Mouse (Mus musculus): ENCODE measurements at regions not wholly inside any gene's neighbourhood (a gene's known extent, or its start where the extent isn't known, plus 50 kb on each side); places are given as distances from the start of the nearest gene placed in this dataset.

DNA sequence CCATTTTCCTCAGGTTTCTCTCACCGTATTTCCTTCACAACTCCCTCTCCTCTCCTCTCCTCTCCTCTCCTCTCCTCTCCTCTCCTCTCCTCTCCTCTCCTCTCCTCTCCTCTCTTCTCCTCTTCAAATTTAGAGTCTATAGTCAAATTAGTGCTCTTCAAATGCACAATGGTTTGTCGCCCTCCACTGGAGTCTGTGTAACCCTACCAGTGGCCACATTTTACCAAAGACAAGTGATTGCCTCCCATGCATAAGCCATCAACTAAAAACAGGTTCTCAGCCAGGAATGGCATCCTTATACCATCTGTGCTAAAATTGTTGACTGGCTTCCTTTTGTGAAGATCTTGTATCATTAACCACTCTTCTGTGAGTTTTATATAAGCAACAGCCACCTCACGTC, 979.5 kb upstream of the Adam24 start:
- no peak overlapping the region for H3K27ac ChIP-seq
- no peak overlapping the region for H3K9ac ChIP-seq (ENCODE audit: low read depth, low read length)
- TF ChIP-seq CTCF (IDR thresholded peaks at IDR 0.05; ENCODE audit: low read depth): peak; percentile 47; the same call in 1 of the 2 replicates
- 87% methylated on average over 3 of the region's 3 CpGs for WGBS
- H3K4me1 ChIP-seq (replicated peaks; ENCODE audit: insufficient read depth, low read length): no peaks in the 10 kb centered on the region
- H3K36me3 ChIP-seq (ENCODE audit: insufficient read depth, low read length): no peaks in the 10 kb centered on the region
- H3K27me3 ChIP-seq (ENCODE audit: insufficient read depth, low read length): no peaks in the 10 kb centered on the region
- H3K9me3 ChIP-seq (replicated peaks; ENCODE audit: low read length): no peaks in the 10 kb centered on the region
- H3K4me3 ChIP-seq (replicated peaks; ENCODE audit: low read depth, low read length): no peak overlapping the region
- H3K4me2 ChIP-seq (ENCODE audit: low read length): no peak overlapping the region
- ATAC-seq (replicated peaks; ENCODE audit: low FRiP score, low read depth) (no peak), DNase-seq (ENCODE audit: low spot score) (no peak)

DNA sequence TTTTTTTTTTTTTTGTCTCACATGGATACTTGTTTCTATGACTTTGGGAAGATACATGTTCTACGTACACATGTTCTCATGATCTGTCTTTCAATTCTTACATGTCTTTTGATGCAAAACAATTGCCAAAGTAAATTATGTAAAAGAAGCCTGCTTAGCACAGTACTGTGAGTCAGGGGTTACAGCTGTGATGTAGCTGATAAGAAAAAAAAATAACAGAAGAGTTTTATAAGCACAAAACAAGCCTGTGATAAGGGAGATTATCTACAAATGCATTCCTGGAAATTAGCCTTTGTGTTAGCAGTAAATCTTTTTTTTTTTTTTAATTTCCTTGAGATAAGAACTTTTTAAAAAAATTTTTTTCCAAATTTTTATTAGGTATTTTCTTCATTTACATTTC, 969.0 kb upstream of the Adam24 start:
- H3K9me3 ChIP-seq (replicated peaks; ENCODE audit: low read length): no peaks in the 10 kb centered on the region
- H3K4me1 ChIP-seq (replicated peaks; ENCODE audit: insufficient read depth, low read length): no peaks in the 10 kb centered on the region
- H3K27me3 ChIP-seq (ENCODE audit: insufficient read depth, low read length): no peaks in the 10 kb centered on the region
- H3K4me3 ChIP-seq (replicated peaks; ENCODE audit: low read depth, low read length): no peak overlapping the region
- no peak for ATAC-seq (replicated peaks; ENCODE audit: low FRiP score, low read depth)
- no peak for TF ChIP-seq CTCF (IDR thresholded peaks at IDR 0.05; ENCODE audit: low read depth)
- peak; percentile 22 for DNase-seq (ENCODE audit: low spot score)
- WGBS: 72% methylated on average over 1 of the region's 1 CpGs
- no peak overlapping the region for H3K4me2 ChIP-seq (ENCODE audit: low read length)
- H3K27ac ChIP-seq: no peak overlapping the region
- no peak overlapping the region for H3K9ac ChIP-seq (ENCODE audit: low read depth, low read length)
- H3K36me3 ChIP-seq (ENCODE audit: insufficient read depth, low read length): no peaks in the 10 kb centered on the region

DNA sequence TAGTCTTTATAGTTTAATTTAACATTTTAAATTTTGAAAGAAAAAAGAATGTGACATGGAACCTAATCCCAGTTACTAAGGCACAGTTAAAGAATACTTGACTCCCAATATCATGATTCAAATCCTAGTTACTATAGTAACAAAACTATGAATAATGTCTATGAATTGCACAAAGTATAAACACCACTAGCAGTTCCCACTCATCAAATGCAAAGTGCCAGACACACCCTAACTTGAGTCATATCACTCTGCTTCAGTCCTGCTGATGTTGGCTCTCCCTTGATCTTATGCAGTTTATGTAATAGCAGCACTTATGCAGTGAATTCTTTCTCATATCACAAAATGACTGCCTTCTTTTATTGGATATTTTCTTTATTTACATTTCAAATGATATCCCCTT, 932.5 kb upstream of the Adam24 start:
- H3K36me3 ChIP-seq (ENCODE audit: insufficient read depth, low read length): no peaks in the 10 kb centered on the region
- no peak for ATAC-seq (replicated peaks; ENCODE audit: low FRiP score, low read depth)

DNA sequence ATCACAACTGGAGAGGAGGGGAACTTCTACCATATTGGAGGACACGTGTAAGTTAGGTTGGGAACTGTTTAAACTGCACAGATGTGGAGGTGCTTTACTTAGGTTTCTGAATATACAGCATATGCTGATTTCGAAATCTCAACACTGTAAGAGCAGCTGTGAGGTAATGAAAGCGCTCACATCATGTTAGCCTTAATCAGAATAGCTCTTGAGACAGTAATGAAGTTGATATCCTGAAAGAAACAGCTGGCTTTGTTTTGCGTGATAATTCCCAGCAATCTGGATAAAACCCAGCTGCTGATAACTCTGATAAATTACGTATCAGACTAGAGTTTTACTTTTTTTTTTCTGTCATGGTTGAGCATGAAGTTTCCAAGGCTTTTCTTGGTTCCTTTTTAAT, 928.7 kb upstream of the Adam24 start:
- Histone ChIP-seq H3K27me3 (ENCODE audit: insufficient read depth, low read length) (no peaks in the 10 kb centered on the region), H3K27ac (no peak overlapping the region), H3K4me3 (replicated peaks; ENCODE audit: low read depth, low read length) (no peak overlapping the region), H3K9me3 (replicated peaks; ENCODE audit: low read length) (no peaks in the 10 kb centered on the region), H3K4me1 (replicated peaks; ENCODE audit: insufficient read depth, low read length) (no peaks in the 10 kb centered on the region), H3K36me3 (ENCODE audit: insufficient read depth, low read length) (no peaks in the 10 kb centered on the region), H3K9ac (ENCODE audit: low read depth, low read length) (no peak overlapping the region), H3K4me2 (ENCODE audit: low read length) (no peak overlapping the region)
- DNase-seq (ENCODE audit: low spot score) (peak; percentile 37), ATAC-seq (replicated peaks; ENCODE audit: low FRiP score, low read depth) (no peak)
- WGBS: 62% methylated on average over 5 of the region's 5 CpGs
- no peak for TF ChIP-seq CTCF (IDR thresholded peaks at IDR 0.05; ENCODE audit: low read depth)

More for the DNA sequence above, 932.5 kb upstream of the Adam24 start:
- DNase-seq (ENCODE audit: low spot score): no peak
- no peak for TF ChIP-seq CTCF (IDR thresholded peaks at IDR 0.05; ENCODE audit: low read depth)
- Histone ChIP-seq H3K4me2 (ENCODE audit: low read length) (no peak overlapping the region), H3K27me3 (ENCODE audit: insufficient read depth, low read length) (no peaks in the 10 kb centered on the region), H3K27ac (no peak overlapping the region), H3K4me1 (replicated peaks; ENCODE audit: insufficient read depth, low read length) (no peaks in the 10 kb centered on the region), H3K4me3 (replicated peaks; ENCODE audit: low read depth, low read length) (no peak overlapping the region), H3K9ac (ENCODE audit: low read depth, low read length) (no peak overlapping the region), H3K9me3 (replicated peaks; ENCODE audit: low read length) (no peaks in the 10 kb centered on the region)

DNA sequence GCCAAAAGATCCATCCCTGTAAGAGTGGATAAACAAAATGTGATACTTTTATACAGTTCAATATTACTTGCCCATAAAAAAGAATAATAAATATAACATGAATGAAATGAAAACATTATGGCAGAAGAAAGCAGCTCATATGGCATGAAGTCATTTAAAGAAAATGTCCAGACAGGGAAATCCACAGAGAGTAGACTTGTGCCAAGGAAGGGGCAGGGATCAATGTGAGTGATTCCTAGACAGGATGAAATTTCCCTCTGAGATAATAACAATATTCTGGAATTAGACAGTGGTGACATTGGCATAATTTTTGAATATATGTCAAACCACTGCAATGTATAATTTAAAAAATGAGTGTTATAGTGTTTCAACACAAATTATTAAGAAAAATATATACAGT, 915.0 kb upstream of the Adam24 start:
- ATAC-seq (replicated peaks; ENCODE audit: low FRiP score, low read depth): no peak
- Histone ChIP-seq H3K27me3 (ENCODE audit: insufficient read depth, low read length) (no peaks in the 10 kb centered on the region), H3K4me1 (replicated peaks; ENCODE audit: insufficient read depth, low read length) (no peaks in the 10 kb centered on the region), H3K9ac (ENCODE audit: low read depth, low read length) (no peak overlapping the region), H3K4me2 (ENCODE audit: low read length) (no peak overlapping the region), H3K4me3 (replicated peaks; ENCODE audit: low read depth, low read length) (no peak overlapping the region), H3K36me3 (ENCODE audit: insufficient read depth, low read length) (no peaks in the 10 kb centered on the region), H3K9me3 (replicated peaks; ENCODE audit: low read length) (no peaks in the 10 kb centered on the region), H3K27ac (no peak overlapping the region)
- DNase-seq (ENCODE audit: low spot score): no peak
- TF ChIP-seq CTCF (IDR thresholded peaks at IDR 0.05; ENCODE audit: low read depth): no peak

DNA sequence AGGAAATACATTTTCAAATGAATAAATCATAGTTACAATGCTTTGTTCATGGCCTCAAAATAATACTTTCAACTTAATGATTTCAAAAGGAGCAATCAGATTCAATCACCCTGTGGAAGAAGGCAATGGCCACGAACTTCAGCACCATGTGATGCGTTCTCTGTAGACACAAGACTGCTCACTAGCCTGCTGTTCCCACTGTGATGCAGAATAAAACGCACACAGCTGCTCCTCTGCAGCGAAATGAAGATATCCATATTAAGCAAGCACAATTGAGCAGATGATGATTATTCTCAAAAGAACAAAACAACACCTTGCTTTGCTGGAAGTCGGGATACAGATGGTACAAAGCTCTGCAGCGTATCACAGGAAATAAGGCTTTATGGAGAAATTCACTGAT, 895.4 kb upstream of the Adam24 start:
- Histone ChIP-seq H3K9ac (ENCODE audit: low read depth, low read length) (no peak overlapping the region), H3K27ac (no peak overlapping the region), H3K36me3 (ENCODE audit: insufficient read depth, low read length) (no peaks in the 10 kb centered on the region), H3K9me3 (replicated peaks; ENCODE audit: low read length) (no peaks in the 10 kb centered on the region), H3K27me3 (ENCODE audit: insufficient read depth, low read length) (no peaks in the 10 kb centered on the region), H3K4me2 (ENCODE audit: low read length) (no peak overlapping the region), H3K4me3 (replicated peaks; ENCODE audit: low read depth, low read length) (no peak overlapping the region), H3K4me1 (replicated peaks; ENCODE audit: insufficient read depth, low read length) (no peaks in the 10 kb centered on the region)
- ATAC-seq (replicated peaks; ENCODE audit: low FRiP score, low read depth) (no peak), DNase-seq (ENCODE audit: low spot score) (no peak)
- WGBS: 66% methylated on average over 6 of the region's 6 CpGs
- TF ChIP-seq CTCF (IDR thresholded peaks at IDR 0.05; ENCODE audit: low read depth): no peak

DNA sequence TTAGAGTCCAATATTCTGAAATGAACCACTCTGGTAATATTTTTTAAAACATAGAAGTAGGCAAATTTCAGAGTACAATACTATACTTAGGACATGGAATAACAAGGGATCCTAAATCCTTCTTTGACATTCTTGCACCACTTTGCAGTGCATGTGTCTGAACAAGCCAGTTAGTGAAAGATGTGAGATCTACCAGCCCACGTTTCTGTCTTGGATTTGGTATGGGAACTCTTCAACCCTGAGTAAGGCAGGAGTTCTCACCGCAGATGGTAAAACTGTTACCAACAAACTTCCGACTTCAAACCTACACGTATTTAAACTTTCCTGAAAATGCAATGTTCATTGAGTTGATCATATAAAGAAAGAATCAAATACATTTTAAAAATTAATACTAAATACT, 894.7 kb upstream of the Adam24 start:
- H3K27me3 ChIP-seq (ENCODE audit: insufficient read depth, low read length): no peaks in the 10 kb centered on the region
- no peak overlapping the region for H3K9ac ChIP-seq (ENCODE audit: low read depth, low read length)
- 87% methylated on average over 4 of the region's 4 CpGs for WGBS
- H3K4me3 ChIP-seq (replicated peaks; ENCODE audit: low read depth, low read length): no peak overlapping the region
- no peaks in the 10 kb centered on the region for H3K9me3 ChIP-seq (replicated peaks; ENCODE audit: low read length)
- ATAC-seq (replicated peaks; ENCODE audit: low FRiP score, low read depth) (no peak), DNase-seq (ENCODE audit: low spot score) (no peak)
- no peak for TF ChIP-seq CTCF (IDR thresholded peaks at IDR 0.05; ENCODE audit: low read depth)
- H3K4me1 ChIP-seq (replicated peaks; ENCODE audit: insufficient read depth, low read length): no peaks in the 10 kb centered on the region
- H3K4me2 ChIP-seq (ENCODE audit: low read length): no peak overlapping the region
- H3K27ac ChIP-seq: no peak overlapping the region
- H3K36me3 ChIP-seq (ENCODE audit: insufficient read depth, low read length): no peaks in the 10 kb centered on the region

All from kidney, postnatal 0 days (tissue).